Mouse (Mus musculus): ENCODE measurements around the gene Asb18. TPM values are rescaled to one million over a fixed set of nuclear protein-coding genes. Genes with fewer than 3 reads are reported as not detected.
A peak's percentile ranks its signal among the peaks of the same experiment; 100 is the strongest.

Gene Asb18
- 0.39 and 0.52 TPM in 2 replicates for polyA plus RNA-seq (2015; fragmentation: Nextera tagmentation; extraction: Ambion mirVana)

- Histone ChIP-seq H3K27me3 (ENCODE audit: control insufficient read depth, insufficient read depth, low read depth, low read length) (no peaks in the 10 kb centered on the region), H3K9ac (ENCODE audit: low read depth, low read length) (no peak within 1 kb of the TSS), H3K27ac (ENCODE audit: low read length) (no peak within 1 kb of the TSS), H3K4me1 (ENCODE audit: control insufficient read depth, insufficient read depth, low read length) (no peaks in the 10 kb centered on the region), H3K9me3 (replicated peaks; ENCODE audit: control insufficient read depth, low read length, poor library complexity, severe bottlenecking) (no peaks in the 10 kb centered on the region), H3K4me3 (ENCODE audit: low read depth, low read length) (no peak within 1 kb of the TSS), H3K36me3 (ENCODE audit: control insufficient read depth, insufficient read depth, low read length) (no peaks in the 10 kb centered on the region), H3K4me2 (ENCODE audit: low read length) (no peak within 1 kb of the TSS)
- WGBS, result 74% methylated on average over 5 of the region's 5 CpGs
- no peak for ATAC-seq
These were observed at the start of gene Asb18 for GRCm38 (mm10) chr1:90014446-90014845. Asb18 (minus strand) TSS chr1:90014666.

GRCm38 (mm10) chr1:90060599-90060998 lies 46.1 kb upstream of the Asb18 start:
- no peaks in the 10 kb centered on the region for H3K36me3 ChIP-seq (ENCODE audit: control insufficient read depth, insufficient read depth, low read length)
- H3K9me3 ChIP-seq (replicated peaks; ENCODE audit: control insufficient read depth, low read length, poor library complexity, severe bottlenecking), result no peaks in the 10 kb centered on the region
- H3K4me2 ChIP-seq (ENCODE audit: low read length), result no peak overlapping the region
- H3K9ac ChIP-seq (ENCODE audit: low read depth, low read length), result no peak overlapping the region
- 14% methylated on average over 7 of the region's 7 CpGs for WGBS
- H3K27me3 ChIP-seq (ENCODE audit: control insufficient read depth, insufficient read depth, low read depth, low read length), result no peaks in the 10 kb centered on the region
- no peak overlapping the region for H3K4me3 ChIP-seq (ENCODE audit: low read depth, low read length)
- no peaks in the 10 kb centered on the region for H3K4me1 ChIP-seq (ENCODE audit: control insufficient read depth, insufficient read depth, low read length)
- H3K27ac ChIP-seq (ENCODE audit: low read length), result no peak overlapping the region
- ATAC-seq, result peak; percentile 72; the same call in 1 of the 2 replicates

- Histone ChIP-seq H3K4me3 (ENCODE audit: low read depth, low read length) (no peak overlapping the region), H3K4me1 (ENCODE audit: control insufficient read depth, insufficient read depth, low read length) (no peaks in the 10 kb centered on the region), H3K27ac (ENCODE audit: low read length) (no peak overlapping the region), H3K9ac (ENCODE audit: low read depth, low read length) (no peak overlapping the region), H3K9me3 (replicated peaks; ENCODE audit: control insufficient read depth, low read length, poor library complexity, severe bottlenecking) (no peaks in the 10 kb centered on the region), H3K4me2 (ENCODE audit: low read length) (no peak overlapping the region), H3K36me3 (ENCODE audit: control insufficient read depth, insufficient read depth, low read length) (no peaks in the 10 kb centered on the region), H3K27me3 (ENCODE audit: control insufficient read depth, insufficient read depth, low read depth, low read length) (no peaks in the 10 kb centered on the region)
- no peak for ATAC-seq
- 62% methylated on average over 3 of the region's 3 CpGs for WGBS
These were observed 45.6 kb upstream of the Asb18 start for GRCm38 (mm10) chr1:90060054-90060453.

GRCm38 (mm10) chr1:90054991-90055390 lies 40.5 kb upstream of the Asb18 start:
- no peaks in the 10 kb centered on the region for H3K36me3 ChIP-seq (ENCODE audit: control insufficient read depth, insufficient read depth, low read length)
- no peak overlapping the region for H3K27ac ChIP-seq (ENCODE audit: low read length)
- ATAC-seq, result no peak
- H3K9ac ChIP-seq (ENCODE audit: low read depth, low read length), result no peak overlapping the region
- H3K4me2 ChIP-seq (ENCODE audit: low read length), result no peak overlapping the region
- no peaks in the 10 kb centered on the region for H3K4me1 ChIP-seq (ENCODE audit: control insufficient read depth, insufficient read depth, low read length)
- 90% methylated on average over 4 of the region's 4 CpGs for WGBS
- no peaks in the 10 kb centered on the region for H3K27me3 ChIP-seq (ENCODE audit: control insufficient read depth, insufficient read depth, low read depth, low read length)
- H3K9me3 ChIP-seq (replicated peaks; ENCODE audit: control insufficient read depth, low read length, poor library complexity, severe bottlenecking), result no peaks in the 10 kb centered on the region
- no peak overlapping the region for H3K4me3 ChIP-seq (ENCODE audit: low read depth, low read length)

GRCm38 (mm10) chr1:90051347-90051746 lies 36.9 kb upstream of the Asb18 start:
- Histone ChIP-seq H3K4me3 (ENCODE audit: low read depth, low read length) (no peak overlapping the region), H3K27me3 (ENCODE audit: control insufficient read depth, insufficient read depth, low read depth, low read length) (no peaks in the 10 kb centered on the region; the same call in 1 of the 2 replicates), H3K9ac (ENCODE audit: low read depth, low read length) (no peak overlapping the region), H3K36me3 (ENCODE audit: control insufficient read depth, insufficient read depth, low read length) (no peaks in the 10 kb centered on the region), H3K9me3 (replicated peaks; ENCODE audit: control insufficient read depth, low read length, poor library complexity, severe bottlenecking) (no peaks in the 10 kb centered on the region), H3K4me1 (ENCODE audit: control insufficient read depth, insufficient read depth, low read length) (no peaks in the 10 kb centered on the region; the same call in 1 of the 2 replicates), H3K4me2 (ENCODE audit: low read length) (no peak overlapping the region), H3K27ac (ENCODE audit: low read length) (no peak overlapping the region)
- 36% methylated on average over 5 of the region's 5 CpGs for WGBS
- no peak for ATAC-seq

GRCm38 (mm10) chr1:90050046-90050739 lies 35.7 kb upstream of the Asb18 start:
- Histone ChIP-seq H3K9me3 (replicated peaks; ENCODE audit: control insufficient read depth, low read length, poor library complexity, severe bottlenecking) (no peaks in the 10 kb centered on the region), H3K9ac (ENCODE audit: low read depth, low read length) (no peak overlapping the region), H3K4me3 (ENCODE audit: low read depth, low read length) (no peak overlapping the region), H3K27me3 (ENCODE audit: control insufficient read depth, insufficient read depth, low read depth, low read length) (no peaks in the 10 kb centered on the region; the same call in 1 of the 2 replicates), H3K4me1 (ENCODE audit: control insufficient read depth, insufficient read depth, low read length) (no peaks in the 10 kb centered on the region; the same call in 1 of the 2 replicates), H3K36me3 (ENCODE audit: control insufficient read depth, insufficient read depth, low read length) (no peaks in the 10 kb centered on the region), H3K4me2 (ENCODE audit: low read length) (no peak overlapping the region), H3K27ac (ENCODE audit: low read length) (no peak overlapping the region)
- ATAC-seq, result peak; percentile 39
- WGBS, result 46% methylated on average over 20 of the region's 20 CpGs

- Histone ChIP-seq H3K27me3 (ENCODE audit: control insufficient read depth, insufficient read depth, low read depth, low read length) (no peaks in the 10 kb centered on the region), H3K4me1 (ENCODE audit: control insufficient read depth, insufficient read depth, low read length) (no peaks in the 10 kb centered on the region), H3K9ac (ENCODE audit: low read depth, low read length) (no peak overlapping the region), H3K27ac (ENCODE audit: low read length) (no peak overlapping the region), H3K4me2 (ENCODE audit: low read length) (no peak overlapping the region), H3K36me3 (ENCODE audit: control insufficient read depth, insufficient read depth, low read length) (no peaks in the 10 kb centered on the region), H3K9me3 (replicated peaks; ENCODE audit: control insufficient read depth, low read length, poor library complexity, severe bottlenecking) (peaks cover 7% of the 10 kb centered on the region; the same call in 1 of the 2 replicates), H3K4me3 (ENCODE audit: low read depth, low read length) (no peak overlapping the region)
- 86% methylated on average over 2 of the region's 2 CpGs for WGBS
- no peak for ATAC-seq
These were observed 13.8 kb upstream of the Asb18 start for GRCm38 (mm10) chr1:90028305-90028704.

- Histone ChIP-seq H3K9ac (ENCODE audit: low read depth, low read length) (no peak overlapping the region), H3K4me1 (ENCODE audit: control insufficient read depth, insufficient read depth, low read length) (no peaks in the 10 kb centered on the region), H3K9me3 (replicated peaks; ENCODE audit: control insufficient read depth, low read length, poor library complexity, severe bottlenecking) (no peaks in the 10 kb centered on the region), H3K27me3 (ENCODE audit: control insufficient read depth, insufficient read depth, low read depth, low read length) (no peaks in the 10 kb centered on the region), H3K4me2 (ENCODE audit: low read length) (no peak overlapping the region), H3K4me3 (ENCODE audit: low read depth, low read length) (no peak overlapping the region), H3K36me3 (ENCODE audit: control insufficient read depth, insufficient read depth, low read length) (no peaks in the 10 kb centered on the region), H3K27ac (ENCODE audit: low read length) (no peak overlapping the region)
- ATAC-seq, result no peak
- 25% methylated on average over 3 of the region's 3 CpGs for WGBS
These were observed 12.5 kb upstream of the Asb18 start for GRCm38 (mm10) chr1:90026945-90027344.

GRCm38 (mm10) chr1:90020336-90020735 lies 5.9 kb upstream of the Asb18 start:
- WGBS, result 84% methylated on average over 5 of the region's 5 CpGs
- no peaks in the 10 kb centered on the region for H3K27me3 ChIP-seq (ENCODE audit: control insufficient read depth, insufficient read depth, low read depth, low read length)
- no peak overlapping the region for H3K27ac ChIP-seq (ENCODE audit: low read length)
- H3K36me3 ChIP-seq (ENCODE audit: control insufficient read depth, insufficient read depth, low read length), result no peaks in the 10 kb centered on the region
- H3K9ac ChIP-seq (ENCODE audit: low read depth, low read length), result no peak overlapping the region
- no peak for ATAC-seq
- no peak overlapping the region for H3K4me3 ChIP-seq (ENCODE audit: low read depth, low read length)
- no peak overlapping the region for H3K4me2 ChIP-seq (ENCODE audit: low read length)
- no peaks in the 10 kb centered on the region for H3K4me1 ChIP-seq (ENCODE audit: control insufficient read depth, insufficient read depth, low read length)
- H3K9me3 ChIP-seq (replicated peaks; ENCODE audit: control insufficient read depth, low read length, poor library complexity, severe bottlenecking), result no peaks in the 10 kb centered on the region
